Mouse (Mus musculus): ENCODE results near the gene Plekhg6. TPM values are rescaled to one million over a fixed set of nuclear protein-coding genes. Genes with fewer than 3 reads are reported as not detected.

Gene Plekhg6
- polyA plus RNA-seq, 1 experiment from 2014 or later, result 2.8 TPM

GRCm38 (mm10) chr6:125377582-125378451 is 2.8 kb downstream of the Plekhg6 start:
- H3K9me3 ChIP-seq (ENCODE audit: control insufficient read depth, low read length), result no peaks in the 10 kb centered on the region
- peak overlapping the region; percentile 26 for H3K4me2 ChIP-seq (ENCODE audit: low read length)
- H3K27ac ChIP-seq (ENCODE audit: low read depth), result no peak overlapping the region
- no peak overlapping the region for H3K4me3 ChIP-seq (ENCODE audit: low read depth, low read length)
- DNase-seq (ENCODE audit: low spot score), result peak; percentile 86
- peak; percentile 72 for ATAC-seq (replicated peaks; ENCODE audit: low FRiP score, low TSS enrichment, low read depth)
- no peaks in the 10 kb centered on the region for H3K36me3 ChIP-seq (ENCODE audit: control insufficient read depth, insufficient read depth, low read length)
- WGBS, result 40% methylated on average over 16 of the region's 16 CpGs
- H3K27me3 ChIP-seq (replicated peaks; ENCODE audit: control insufficient read depth, insufficient read depth, low read length), result peaks cover 21% of the 10 kb centered on the region
- peaks cover 22% of the 10 kb centered on the region for H3K4me1 ChIP-seq (replicated peaks; ENCODE audit: control insufficient read depth, insufficient read depth, low read length)
- no peak overlapping the region for H3K9ac ChIP-seq (ENCODE audit: low read length)

DNA sequence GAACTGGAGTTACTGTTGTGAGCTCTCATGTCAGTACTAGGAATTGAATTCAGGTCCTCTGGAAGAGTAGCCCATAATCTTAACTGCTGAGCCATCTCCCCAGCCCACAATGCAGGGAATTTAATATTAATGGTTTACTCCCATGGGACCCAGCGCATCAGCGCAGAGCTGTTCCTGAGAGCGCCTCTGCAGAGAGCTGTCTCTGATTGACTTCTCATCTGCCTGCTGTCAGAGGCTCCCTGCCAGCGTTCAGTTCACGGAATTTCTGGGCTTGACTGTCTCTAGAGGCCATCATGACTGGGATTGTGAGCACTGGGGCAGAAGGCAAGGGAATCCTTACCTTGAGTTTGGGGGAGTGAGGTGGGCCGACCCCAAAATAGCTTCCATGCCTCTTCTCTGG is 3.6 kb downstream of the Plekhg6 start:
- no peaks in the 10 kb centered on the region for H3K36me3 ChIP-seq (ENCODE audit: control insufficient read depth, insufficient read depth, low read length)
- H3K4me2 ChIP-seq (ENCODE audit: low read length), result no peak overlapping the region
- H3K4me3 ChIP-seq (ENCODE audit: low read depth, low read length), result no peak overlapping the region
- no peaks in the 10 kb centered on the region for H3K9me3 ChIP-seq (ENCODE audit: control insufficient read depth, low read length)
- H3K4me1 ChIP-seq (replicated peaks; ENCODE audit: control insufficient read depth, insufficient read depth, low read length), result peaks cover 22% of the 10 kb centered on the region
- WGBS, result 59% methylated on average over 6 of the region's 6 CpGs
- no peak overlapping the region for H3K27ac ChIP-seq (ENCODE audit: low read depth)
- DNase-seq (ENCODE audit: low spot score) (no peak), ATAC-seq (replicated peaks; ENCODE audit: low FRiP score, low TSS enrichment, low read depth) (no peak)
- H3K27me3 ChIP-seq (replicated peaks; ENCODE audit: control insufficient read depth, insufficient read depth, low read length), result peaks cover 21% of the 10 kb centered on the region
- H3K9ac ChIP-seq (ENCODE audit: low read length), result no peak overlapping the region

DNA sequence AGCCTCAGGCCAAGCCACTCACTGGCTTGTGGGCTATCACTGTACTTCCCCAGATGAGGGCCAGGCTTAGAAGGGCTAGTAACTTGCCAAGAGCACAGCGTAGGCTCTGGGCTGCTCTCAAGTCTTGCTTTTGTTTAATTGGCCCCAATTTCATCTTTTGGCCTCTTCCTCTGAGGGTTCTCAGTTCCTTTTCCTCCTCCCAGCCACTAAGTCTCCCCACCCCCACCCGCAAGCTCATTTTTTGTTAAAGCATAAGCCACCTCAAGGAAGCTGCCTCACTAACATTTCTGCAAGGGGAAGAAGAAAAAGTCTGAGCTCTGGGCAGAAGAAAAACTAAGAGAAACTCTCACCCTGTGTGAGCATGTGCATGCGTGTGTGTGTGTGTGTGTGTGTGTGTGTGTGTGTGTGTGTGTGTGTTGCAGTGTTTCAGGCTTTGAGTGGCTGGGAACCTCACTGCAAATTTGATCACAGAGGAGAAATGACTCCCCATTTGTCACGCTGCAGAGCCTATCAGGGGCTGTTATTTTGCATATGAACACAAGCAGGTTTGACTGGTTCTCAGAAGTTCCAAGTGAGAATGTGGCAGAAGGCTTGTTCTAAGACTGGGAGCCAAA is 12.7 kb downstream of the Plekhg6 start:
- no peak overlapping the region for H3K4me2 ChIP-seq (ENCODE audit: low read length)
- no peak overlapping the region for H3K4me3 ChIP-seq (ENCODE audit: low read depth, low read length)
- no peak for DNase-seq (ENCODE audit: low spot score)
- H3K9ac ChIP-seq (ENCODE audit: low read length), result no peak overlapping the region
- ATAC-seq (replicated peaks; ENCODE audit: low FRiP score, low TSS enrichment, low read depth), result 0 out of 2 replicates have a peak, but pooled peaks have one; percentile 16
- 0 out of 2 replicates have a peak, but pooled peaks cover 2% of the 10 kb centered on the region for H3K27me3 ChIP-seq (replicated peaks; ENCODE audit: control insufficient read depth, insufficient read depth, low read length)
- H3K36me3 ChIP-seq (ENCODE audit: control insufficient read depth, insufficient read depth, low read length), result no peaks in the 10 kb centered on the region
- 47% methylated on average over 4 of the region's 4 CpGs for WGBS
- no peaks in the 10 kb centered on the region for H3K9me3 ChIP-seq (ENCODE audit: control insufficient read depth, low read length)
- H3K4me1 ChIP-seq (replicated peaks; ENCODE audit: control insufficient read depth, insufficient read depth, low read length), result peaks cover 22% of the 10 kb centered on the region; the same call in 1 of the 2 replicates
- no peak overlapping the region for H3K27ac ChIP-seq (ENCODE audit: low read depth)

DNA sequence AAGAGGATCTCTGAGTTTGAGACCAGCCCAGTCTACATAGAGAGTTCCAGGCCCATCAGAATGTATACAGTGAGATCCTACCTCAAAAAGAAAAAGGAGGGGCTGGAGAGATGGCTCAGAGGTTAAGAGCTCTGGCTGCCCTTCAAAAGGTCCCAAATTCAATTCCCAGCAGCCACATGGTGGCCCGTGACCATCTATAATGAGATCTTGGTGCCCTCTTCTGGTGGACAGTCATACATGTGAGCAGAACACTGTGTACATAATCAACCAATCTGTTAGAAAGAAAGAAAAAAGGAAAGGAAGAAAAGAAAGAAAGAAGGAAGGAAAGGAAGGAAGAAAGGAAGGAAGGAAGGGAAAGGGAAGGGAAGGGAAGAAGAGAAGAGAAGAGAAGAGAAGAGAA is 14.5 kb downstream of the Plekhg6 start:
- no peak overlapping the region for H3K9ac ChIP-seq (ENCODE audit: low read length)
- WGBS, result 76% methylated on average over 1 of the region's 1 CpGs
- no peak for ATAC-seq (replicated peaks; ENCODE audit: low FRiP score, low TSS enrichment, low read depth)
- peaks cover 24% of the 10 kb centered on the region; the same call in 1 of the 2 replicates for H3K4me1 ChIP-seq (replicated peaks; ENCODE audit: control insufficient read depth, insufficient read depth, low read length)
- peaks cover 7% of the 10 kb centered on the region; the same call in 1 of the 2 replicates for H3K27me3 ChIP-seq (replicated peaks; ENCODE audit: control insufficient read depth, insufficient read depth, low read length)
- H3K27ac ChIP-seq (ENCODE audit: low read depth), result no peak overlapping the region
- H3K4me3 ChIP-seq (ENCODE audit: low read depth, low read length), result no peak overlapping the region
- H3K9me3 ChIP-seq (ENCODE audit: control insufficient read depth, low read length), result no peaks in the 10 kb centered on the region
- H3K4me2 ChIP-seq (ENCODE audit: low read length), result no peak overlapping the region
- DNase-seq (ENCODE audit: low spot score), result no peak
- peaks cover 17% of the 10 kb centered on the region for H3K36me3 ChIP-seq (ENCODE audit: control insufficient read depth, insufficient read depth, low read length)

GRCm38 (mm10) chr6:125365522-125365921 is 15.1 kb downstream of the Plekhg6 start:
- no peak for DNase-seq (ENCODE audit: low spot score)

GRCm38 (mm10) chr6:125364448-125364847 is 16.1 kb downstream of the Plekhg6 start:
- no peak overlapping the region for H3K4me2 ChIP-seq (ENCODE audit: low read length)

More at GRCm38 (mm10) chr6:125365522-125365921, 15.1 kb downstream of the Plekhg6 start:
- peaks cover 23% of the 10 kb centered on the region for H3K36me3 ChIP-seq (ENCODE audit: control insufficient read depth, insufficient read depth, low read length)
- 84% methylated on average over 5 of the region's 5 CpGs for WGBS
- no peaks in the 10 kb centered on the region for H3K9me3 ChIP-seq (ENCODE audit: control insufficient read depth, low read length)
- peaks cover 7% of the 10 kb centered on the region; the same call in 1 of the 2 replicates for H3K27me3 ChIP-seq (replicated peaks; ENCODE audit: control insufficient read depth, insufficient read depth, low read length)
- ATAC-seq (replicated peaks; ENCODE audit: low FRiP score, low TSS enrichment, low read depth), result no peak
- no peak overlapping the region for H3K9ac ChIP-seq (ENCODE audit: low read length)
- no peak overlapping the region for H3K27ac ChIP-seq (ENCODE audit: low read depth)
- no peak overlapping the region for H3K4me3 ChIP-seq (ENCODE audit: low read depth, low read length)
- peaks cover 24% of the 10 kb centered on the region; the same call in 1 of the 2 replicates for H3K4me1 ChIP-seq (replicated peaks; ENCODE audit: control insufficient read depth, insufficient read depth, low read length)
- H3K4me2 ChIP-seq (ENCODE audit: low read length), result no peak overlapping the region

GRCm38 (mm10) chr6:125363451-125364242 is 16.9 kb downstream of the Plekhg6 start:
- no peak for DNase-seq (ENCODE audit: low spot score)
- no peak overlapping the region for H3K4me3 ChIP-seq (ENCODE audit: low read depth, low read length)
- peaks cover 7% of the 10 kb centered on the region; the same call in 1 of the 2 replicates for H3K27me3 ChIP-seq (replicated peaks; ENCODE audit: control insufficient read depth, insufficient read depth, low read length)
- WGBS, result 19% methylated on average over 23 of the region's 23 CpGs
- H3K36me3 ChIP-seq (ENCODE audit: control insufficient read depth, insufficient read depth, low read length), result peaks cover 42% of the 10 kb centered on the region
- peak; percentile 33; the same call in 1 of the 2 replicates for ATAC-seq (replicated peaks; ENCODE audit: low FRiP score, low TSS enrichment, low read depth)
- H3K9ac ChIP-seq (ENCODE audit: low read length), result no peak overlapping the region
- H3K9me3 ChIP-seq (ENCODE audit: control insufficient read depth, low read length), result no peaks in the 10 kb centered on the region
- H3K4me2 ChIP-seq (ENCODE audit: low read length), result peak overlapping the region; percentile 30
- H3K4me1 ChIP-seq (replicated peaks; ENCODE audit: control insufficient read depth, insufficient read depth, low read length), result peaks cover 21% of the 10 kb centered on the region; the same call in 1 of the 2 replicates
- no peak overlapping the region; the same call in 1 of the 2 replicates for H3K27ac ChIP-seq (ENCODE audit: low read depth)

More at GRCm38 (mm10) chr6:125364448-125364847, 16.1 kb downstream of the Plekhg6 start:
- 9% methylated on average over 8 of the region's 8 CpGs for WGBS
- no peak overlapping the region for H3K9ac ChIP-seq (ENCODE audit: low read length)
- no peak overlapping the region for H3K4me3 ChIP-seq (ENCODE audit: low read depth, low read length)
- ATAC-seq (replicated peaks; ENCODE audit: low FRiP score, low TSS enrichment, low read depth) (peak; percentile 10; the same call in 1 of the 2 replicates), DNase-seq (ENCODE audit: low spot score) (no peak)
- peaks cover 7% of the 10 kb centered on the region; the same call in 1 of the 2 replicates for H3K27me3 ChIP-seq (replicated peaks; ENCODE audit: control insufficient read depth, insufficient read depth, low read length)
- H3K9me3 ChIP-seq (ENCODE audit: control insufficient read depth, low read length), result no peaks in the 10 kb centered on the region
- H3K27ac ChIP-seq (ENCODE audit: low read depth), result no peak overlapping the region
- peaks cover 34% of the 10 kb centered on the region for H3K36me3 ChIP-seq (ENCODE audit: control insufficient read depth, insufficient read depth, low read length)
- H3K4me1 ChIP-seq (replicated peaks; ENCODE audit: control insufficient read depth, insufficient read depth, low read length), result peaks cover 24% of the 10 kb centered on the region; the same call in 1 of the 2 replicates

GRCm38 (mm10) chr6:125363021-125363420 is 17.6 kb downstream of the Plekhg6 start:
- Histone ChIP-seq H3K9ac (ENCODE audit: low read length) (no peak overlapping the region), H3K4me2 (ENCODE audit: low read length) (peak overlapping the region; percentile 30), H3K27ac (ENCODE audit: low read depth) (no peak overlapping the region), H3K27me3 (replicated peaks; ENCODE audit: control insufficient read depth, insufficient read depth, low read length) (peaks cover 7% of the 10 kb centered on the region; the same call in 1 of the 2 replicates), H3K4me1 (replicated peaks; ENCODE audit: control insufficient read depth, insufficient read depth, low read length) (peaks cover 15% of the 10 kb centered on the region; the same call in 1 of the 2 replicates), H3K4me3 (ENCODE audit: low read depth, low read length) (no peak overlapping the region), H3K9me3 (ENCODE audit: control insufficient read depth, low read length) (no peaks in the 10 kb centered on the region), H3K36me3 (ENCODE audit: control insufficient read depth, insufficient read depth, low read length) (peaks cover 48% of the 10 kb centered on the region)
- DNase-seq (ENCODE audit: low spot score) (no peak), ATAC-seq (replicated peaks; ENCODE audit: low FRiP score, low TSS enrichment, low read depth) (no peak)
- 31% methylated on average over 15 of the region's 15 CpGs for WGBS
